ENCODE assay signal across 16 mouse cellular contexts in the genomic region with DNA sequence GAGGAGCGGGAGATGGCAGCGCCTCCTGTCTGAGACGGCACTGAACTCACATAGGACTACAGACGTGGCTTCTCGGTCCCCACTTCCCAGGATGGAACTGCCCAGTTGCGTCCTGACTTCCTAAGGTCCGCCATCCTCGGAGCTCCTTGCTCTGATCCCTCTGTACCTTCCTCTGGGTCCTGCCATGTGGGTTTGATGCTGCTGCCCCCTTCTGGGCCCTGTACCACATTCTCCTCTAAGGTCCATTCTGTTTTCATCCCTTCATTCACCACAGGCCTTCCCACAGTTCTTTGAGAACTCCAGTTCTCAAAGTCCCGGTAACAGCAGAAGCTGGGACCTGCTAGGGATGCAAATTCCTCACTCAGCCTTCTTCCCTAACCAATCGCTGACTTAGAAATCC.
DNase-seq lines count a peak whose midpoint lies in the region; ATAC-seq and TF ChIP-seq lines count a peak whose summit lies in the region.
"Had no signal": no experiment of that assay in that cellular context is flagged by ENCODE, and none has a peak within 500 bp of the region (broad histone marks: within the 10 kb centered on the region; RNA-seq: fewer than 3 reads in every experiment).

No protein-coding gene starts in this region.

- ATAC-seq in hindbrain, embryonic 16.5 days = no peak
- ATAC-seq in liver, postnatal 0 days = no peak
- ATAC-seq in liver, embryonic 12.5 days = no peak

- no peaks in the 10 kb centered on the region for H3K36me3 ChIP-seq in hindbrain, embryonic 10.5 days
- H3K36me3 ChIP-seq in hindbrain, embryonic 16.5 days (ENCODE audit: control insufficient read depth, insufficient read depth, low read length) = no peaks in the 10 kb centered on the region
- H3K36me3 ChIP-seq in liver, postnatal 0 days (replicated peaks; ENCODE audit: insufficient read depth, low read length) = no peaks in the 10 kb centered on the region
- H3K36me3 ChIP-seq in liver, embryonic 12.5 days = no peaks in the 10 kb centered on the region
- H3K36me3 ChIP-seq: embryonic facial prominence, embryonic 13.5 days; G1E; stomach, embryonic 15.5 days had no signal

- no peak overlapping the region for H3K9ac ChIP-seq in hindbrain, embryonic 16.5 days (ENCODE audit: low read depth, low read length)
- no peak overlapping the region for H3K9ac ChIP-seq in liver, postnatal 0 days (replicated peaks)
- H3K9ac ChIP-seq in liver, embryonic 12.5 days = no peak overlapping the region
- H3K9ac ChIP-seq: embryonic facial prominence, embryonic 13.5 days; stomach, embryonic 15.5 days had no signal

- peak; percentile 23 for DNase-seq in hindbrain, embryonic 10.5 days (ENCODE audit: low spot score)
- no peak for DNase-seq in liver, postnatal 0 days
- peak; percentile 40 for DNase-seq in ES-CJ7 (ENCODE audit: low read depth, low spot score)
- DNase-seq in frontal cortex, postnatal 25 days (ENCODE audit: low spot score in 2 of 2) = no peak
- no peak for DNase-seq in frontal cortex, adult 2 months (ENCODE audit: extremely low spot score in 1 of 2, low spot score in 1 of 2)
- DNase-seq: adrenal gland, postnatal 36 days; heart, adult 18-20 months; kidney, adult 9 months; lung, postnatal 10 days had no signal

- H3K4me1 ChIP-seq in hindbrain, embryonic 10.5 days (replicated peaks) = peaks cover 25% of the 10 kb centered on the region
- H3K4me1 ChIP-seq in hindbrain, embryonic 16.5 days (ENCODE audit: control insufficient read depth, insufficient read depth, low read depth, low read length) = peaks cover 4% of the 10 kb centered on the region; the same call in 1 of the 2 replicates
- H3K4me1 ChIP-seq in liver, postnatal 0 days (ENCODE audit: insufficient read depth) = no peaks in the 10 kb centered on the region
- H3K4me1 ChIP-seq in liver, embryonic 12.5 days = no peaks in the 10 kb centered on the region
- H3K4me1 ChIP-seq in cortical plate, adult 2 months (ENCODE audit: control insufficient read depth, insufficient read depth, low read length) = peaks cover 4% of the 10 kb centered on the region
- H3K4me1 ChIP-seq: stomach, embryonic 15.5 days had no signal

- 0 out of 2 replicates have a peak, but pooled peaks have one; percentile 23 for TF ChIP-seq CTCF in liver, postnatal 0 days (IDR thresholded peaks at IDR 0.05; ENCODE audit: low read depth)
- TF ChIP-seq CTCF in cortical plate, adult 2 months (IDR thresholded peaks at IDR 0.05; ENCODE audit: extremely low read depth, insufficient read depth, low read length) = peak; percentile 31

- H3K9me3 ChIP-seq in hindbrain, embryonic 10.5 days = no peaks in the 10 kb centered on the region
- H3K9me3 ChIP-seq in hindbrain, embryonic 16.5 days (ENCODE audit: control insufficient read depth, low read length) = no peaks in the 10 kb centered on the region
- no peaks in the 10 kb centered on the region for H3K9me3 ChIP-seq in liver, postnatal 0 days (ENCODE audit: low read length)
- no peaks in the 10 kb centered on the region for H3K9me3 ChIP-seq in liver, embryonic 12.5 days (replicated peaks)
- H3K9me3 ChIP-seq: embryonic facial prominence, embryonic 13.5 days; stomach, embryonic 15.5 days had no signal

- TF ChIP-seq EP300 in liver, postnatal 0 days (IDR thresholded peaks at IDR 0.05; ENCODE audit: low read depth) = no peak

- no peak overlapping the region for H3K4me2 ChIP-seq in hindbrain, embryonic 16.5 days (ENCODE audit: low read length)
- no peak overlapping the region for H3K4me2 ChIP-seq in liver, postnatal 0 days (ENCODE audit: low read depth, low read length)
- H3K4me2 ChIP-seq in liver, embryonic 12.5 days = no peak overlapping the region
- H3K4me2 ChIP-seq: embryonic facial prominence, embryonic 13.5 days; liver, embryonic 11.5 days; stomach, embryonic 15.5 days had no signal

- no peak overlapping the region for H3K27ac ChIP-seq in hindbrain, embryonic 10.5 days
- no peak overlapping the region for H3K27ac ChIP-seq in hindbrain, embryonic 16.5 days (ENCODE audit: low read depth, low read length)
- no peak overlapping the region for H3K27ac ChIP-seq in liver, postnatal 0 days (ENCODE audit: low read depth)
- no peak overlapping the region for H3K27ac ChIP-seq in liver, embryonic 12.5 days
- no peak overlapping the region for H3K27ac ChIP-seq in cortical plate, adult 2 months (ENCODE audit: insufficient read depth, low read length)
- H3K27ac ChIP-seq: embryonic facial prominence, embryonic 13.5 days; stomach, embryonic 15.5 days had no signal

- no peaks in the 10 kb centered on the region for H3K27me3 ChIP-seq in hindbrain, embryonic 10.5 days (ENCODE audit: insufficient read depth, poor library complexity, severe bottlenecking)
- H3K27me3 ChIP-seq in hindbrain, embryonic 16.5 days (replicated peaks; ENCODE audit: control insufficient read depth, insufficient read depth, low read length) = no peaks in the 10 kb centered on the region
- no peaks in the 10 kb centered on the region for H3K27me3 ChIP-seq in liver, postnatal 0 days (ENCODE audit: insufficient read depth, low read length)
- H3K27me3 ChIP-seq in liver, embryonic 12.5 days (replicated peaks) = no peaks in the 10 kb centered on the region
- H3K27me3 ChIP-seq: embryonic facial prominence, embryonic 13.5 days; stomach, embryonic 15.5 days had no signal

- no peak for TF ChIP-seq POLR2A in cortical plate, adult 2 months (IDR thresholded peaks at IDR 0.05; ENCODE audit: extremely low read depth, insufficient read depth, low read length)

- 38% methylated on average over 10 of the region's 10 CpGs for WGBS in hindbrain, embryonic 10.5 days
- WGBS in hindbrain, embryonic 16.5 days = 50% methylated on average over 10 of the region's 10 CpGs
- 39% methylated on average over 10 of the region's 10 CpGs for WGBS in liver, postnatal 0 days (ENCODE audit: insufficient replicate concordance)
- WGBS in liver, embryonic 12.5 days (ENCODE audit: insufficient replicate concordance) = 32% methylated on average over 10 of the region's 10 CpGs

- H3K4me3 ChIP-seq in hindbrain, embryonic 10.5 days = no peak overlapping the region
- no peak overlapping the region for H3K4me3 ChIP-seq in hindbrain, embryonic 16.5 days (ENCODE audit: low read length)
- no peak overlapping the region for H3K4me3 ChIP-seq in liver, postnatal 0 days (ENCODE audit: low read depth, low read length)
- H3K4me3 ChIP-seq in liver, embryonic 12.5 days = no peak overlapping the region
- H3K4me3 ChIP-seq in cortical plate, adult 2 months (ENCODE audit: insufficient read depth, low read length) = no peak overlapping the region
- H3K4me3 ChIP-seq: embryonic facial prominence, embryonic 13.5 days; stomach, embryonic 15.5 days had no signal

Comparison
In these comparisons a context has a peak if more than half of its experiments do, and no peak if none do; other contexts are left out.
1. DNase-seq: peak in hindbrain, embryonic 10.5 days (single experiment) and ES-CJ7 (single experiment); none in liver, postnatal 0 days (single experiment), frontal cortex, postnatal 25 days (0 of 2) and frontal cortex, adult 2 months (0 of 2).